23 mouse cellular contexts compared by ENCODE assay signal in genomic region chr11:54157586-54157985, GRCm38 (mm10). TPM values are rescaled to one million over a fixed set of nuclear protein-coding genes. Genes with fewer than 3 reads are reported as not detected.
DNase-seq lines count a peak whose midpoint lies in the region; ATAC-seq lines count a peak whose summit lies in the region.
"Had no signal": no experiment of that assay in that cellular context is flagged by ENCODE, and none has a peak within 500 bp of the region (broad histone marks: within the 10 kb centered on the region; RNA-seq: fewer than 3 reads in every experiment).

No protein-coding gene starts in this region.

- no peak overlapping the region for H3K27ac ChIP-seq in forebrain, embryonic 11.5 days (ENCODE audit: low read depth, low read length)
- no peak overlapping the region for H3K27ac ChIP-seq in forebrain, embryonic 15.5 days (replicated peaks)
- no peak overlapping the region for H3K27ac ChIP-seq in midbrain, embryonic 11.5 days (ENCODE audit: low read depth, low read length)
- H3K27ac ChIP-seq in midbrain, embryonic 10.5 days (replicated peaks), result no peak overlapping the region
- H3K27ac ChIP-seq: embryonic facial prominence, embryonic 13.5 days; heart, adult 2 months; hindbrain, embryonic 12.5 days; hindbrain, postnatal 0 days had no signal

- ATAC-seq in forebrain, embryonic 11.5 days (replicated peaks; ENCODE audit: low FRiP score), result no peak
- no peak for ATAC-seq in forebrain, embryonic 15.5 days (replicated peaks)
- ATAC-seq in midbrain, embryonic 11.5 days (ENCODE audit: low FRiP score), result no peak
- ATAC-seq: CD4-positive, CD25-positive, alpha-beta regulatory T cell, adult 4 months; forebrain, embryonic 14.5 days; hindbrain, postnatal 0 days had no signal

- no peaks in the 10 kb centered on the region for H3K4me1 ChIP-seq in forebrain, embryonic 11.5 days (replicated peaks; ENCODE audit: control insufficient read depth, insufficient read depth, low read length)
- no peaks in the 10 kb centered on the region for H3K4me1 ChIP-seq in forebrain, embryonic 15.5 days
- no peaks in the 10 kb centered on the region for H3K4me1 ChIP-seq in midbrain, embryonic 11.5 days (ENCODE audit: control insufficient read depth, insufficient read depth, low read length)
- no peaks in the 10 kb centered on the region for H3K4me1 ChIP-seq in midbrain, embryonic 10.5 days
- H3K4me1 ChIP-seq: hindbrain, embryonic 12.5 days had no signal

- peak; percentile 6 for DNase-seq in forebrain, embryonic 11.5 days (ENCODE audit: low spot score)
- DNase-seq in layer of hippocampus, adult 11-12 months (ENCODE audit: low spot score), result peak; percentile 21
- no peak for DNase-seq in layer of hippocampus, postnatal 10 days (ENCODE audit: low spot score in 2 of 2)
- DNase-seq in midbrain, embryonic 11.5 days (ENCODE audit: low spot score, missing footprints), result peak; percentile 10
- no peak for DNase-seq in midbrain, embryonic 10.5 days (ENCODE audit: low spot score)
- DNase-seq in telencephalon, adult 2 months (ENCODE audit: low read depth, low spot score), result peak; percentile 29
- DNase-seq in left cerebral cortex, adult 18-20 months (ENCODE audit: low spot score in 2 of 2), result no peak
- DNase-seq: adrenal gland, adult 8-10 months; adrenal gland, postnatal 36 days; B cell, adult 2 months; cerebellum, adult 11 months; cerebellum, adult 8-10 months; cerebellum, postnatal 25 days; gastrocnemius, postnatal 10 days; heart, postnatal 4 days had no signal

- H3K9me3 ChIP-seq in forebrain, embryonic 11.5 days (ENCODE audit: control insufficient read depth, low read length), result no peaks in the 10 kb centered on the region
- no peaks in the 10 kb centered on the region for H3K9me3 ChIP-seq in forebrain, embryonic 15.5 days
- H3K9me3 ChIP-seq in midbrain, embryonic 11.5 days (ENCODE audit: control insufficient read depth, low read length), result no peaks in the 10 kb centered on the region
- no peaks in the 10 kb centered on the region for H3K9me3 ChIP-seq in midbrain, embryonic 10.5 days (replicated peaks)
- H3K9me3 ChIP-seq: embryonic facial prominence, embryonic 13.5 days; G1E; hindbrain, embryonic 12.5 days had no signal

- H3K27me3 ChIP-seq in forebrain, embryonic 11.5 days (ENCODE audit: control insufficient read depth, insufficient read depth, low read length), result no peaks in the 10 kb centered on the region
- no peaks in the 10 kb centered on the region for H3K27me3 ChIP-seq in forebrain, embryonic 15.5 days
- H3K27me3 ChIP-seq in midbrain, embryonic 11.5 days (ENCODE audit: control insufficient read depth, insufficient read depth, low read length), result no peaks in the 10 kb centered on the region
- H3K27me3 ChIP-seq in midbrain, embryonic 10.5 days (ENCODE audit: low read depth, poor library complexity, severe bottlenecking), result no peaks in the 10 kb centered on the region
- H3K27me3 ChIP-seq: embryonic facial prominence, embryonic 13.5 days; hindbrain, embryonic 12.5 days had no signal

- no peak overlapping the region for H3K4me2 ChIP-seq in forebrain, embryonic 11.5 days (ENCODE audit: low read depth, low read length, severe bottlenecking)
- H3K4me2 ChIP-seq in forebrain, embryonic 15.5 days (replicated peaks), result no peak overlapping the region
- no peak overlapping the region for H3K4me2 ChIP-seq in midbrain, embryonic 11.5 days
- H3K4me2 ChIP-seq: embryonic facial prominence, embryonic 13.5 days; hindbrain, embryonic 12.5 days had no signal

- WGBS in forebrain, embryonic 11.5 days, result 93% methylated on average over 8 of the region's 8 CpGs
- 84% methylated on average over 8 of the region's 8 CpGs for whole genome bisulfite sequencing in forebrain, embryonic 15.5 days
- 89% methylated on average over 8 of the region's 8 CpGs for WGBS in midbrain, embryonic 11.5 days
- WGBS in midbrain, embryonic 10.5 days, result 93% methylated on average over 8 of the region's 8 CpGs

- no peaks in the 10 kb centered on the region for H3K36me3 ChIP-seq in forebrain, embryonic 11.5 days (ENCODE audit: control insufficient read depth, insufficient read depth, low read length)
- no peaks in the 10 kb centered on the region for H3K36me3 ChIP-seq in forebrain, embryonic 15.5 days
- no peaks in the 10 kb centered on the region for H3K36me3 ChIP-seq in midbrain, embryonic 11.5 days (ENCODE audit: control insufficient read depth, insufficient read depth, low read length)
- no peaks in the 10 kb centered on the region for H3K36me3 ChIP-seq in midbrain, embryonic 10.5 days
- H3K36me3 ChIP-seq: embryonic facial prominence, embryonic 13.5 days; G1E; hindbrain, embryonic 12.5 days had no signal

- no peak overlapping the region for H3K4me3 ChIP-seq in forebrain, embryonic 11.5 days (ENCODE audit: low read depth, low read length)
- no peak overlapping the region for H3K4me3 ChIP-seq in forebrain, embryonic 15.5 days
- no peak overlapping the region for H3K4me3 ChIP-seq in midbrain, embryonic 11.5 days (ENCODE audit: low read depth, low read length)
- no peak overlapping the region for H3K4me3 ChIP-seq in midbrain, embryonic 10.5 days
- H3K4me3 ChIP-seq: embryonic facial prominence, embryonic 13.5 days; heart, adult 2 months; hindbrain, embryonic 12.5 days had no signal

- no peak overlapping the region for H3K9ac ChIP-seq in forebrain, embryonic 11.5 days (ENCODE audit: low read length)
- H3K9ac ChIP-seq in forebrain, embryonic 15.5 days (replicated peaks), result no peak overlapping the region
- H3K9ac ChIP-seq in midbrain, embryonic 11.5 days (ENCODE audit: low read length), result no peak overlapping the region
- H3K9ac ChIP-seq: embryonic facial prominence, embryonic 13.5 days; hindbrain, embryonic 12.5 days had no signal

RNA-seq across cellular contexts. Expression of gene P4ha2, which starts 57.7 kb away (rescaled TPM):
- 16.0 and 16.4 TPM in 2 replicates for polyA plus RNA-seq in forebrain, embryonic 11.5 days (2014; fragmentation: Nextera tagmentation; extraction: Ambion mirVana)
- polyA plus RNA-seq in forebrain, embryonic 15.5 days (2015; fragmentation: Nextera tagmentation; extraction: Ambion mirVana), result 6.0 and 6.7 TPM in 2 replicates
- total RNA-seq in layer of hippocampus, postnatal 10 days (2021), result 10 to 100 TPM; 17.2 to 19.9 TPM
- 18.6 and 20.5 TPM in 2 replicates for polyA plus RNA-seq in midbrain, embryonic 11.5 days (2014; fragmentation: Nextera tagmentation; extraction: Ambion mirVana)
- 25.0 and 25.2 TPM in 2 replicates for polyA plus RNA-seq in midbrain, embryonic 10.5 days (2016; fragmentation: Nextera tagmentation; extraction: Ambion mirVana)
- 10 to 100 TPM; 22.8 to 24.3 TPM for total RNA-seq in left cerebral cortex, adult 18-20 months (2021)
- polyA plus RNA-seq: CD4-positive, CD25-positive, alpha-beta regulatory T cell, adult 4 months; G1E had no signal

Comparison
In these comparisons a context has a peak if more than half of its experiments do, and no peak if none do; other contexts are left out.
1. DNase-seq: peak in forebrain, embryonic 11.5 days (single experiment), layer of hippocampus, adult 11-12 months (single experiment), midbrain, embryonic 11.5 days (single experiment) and telencephalon, adult 2 months (single experiment); none in layer of hippocampus, postnatal 10 days (0 of 2), midbrain, embryonic 10.5 days (single experiment) and left cerebral cortex, adult 18-20 months (0 of 2).